Mouse (Mus musculus): ENCODE data around the gene Eml4. TPM values are rescaled to one million over a fixed set of nuclear protein-coding genes. Genes with fewer than 3 reads are reported as not detected.

Gene Eml4
- polyA plus RNA-seq (2012; rRNA removed) = 11.6 and 12.3 TPM in 2 replicates

DNA sequence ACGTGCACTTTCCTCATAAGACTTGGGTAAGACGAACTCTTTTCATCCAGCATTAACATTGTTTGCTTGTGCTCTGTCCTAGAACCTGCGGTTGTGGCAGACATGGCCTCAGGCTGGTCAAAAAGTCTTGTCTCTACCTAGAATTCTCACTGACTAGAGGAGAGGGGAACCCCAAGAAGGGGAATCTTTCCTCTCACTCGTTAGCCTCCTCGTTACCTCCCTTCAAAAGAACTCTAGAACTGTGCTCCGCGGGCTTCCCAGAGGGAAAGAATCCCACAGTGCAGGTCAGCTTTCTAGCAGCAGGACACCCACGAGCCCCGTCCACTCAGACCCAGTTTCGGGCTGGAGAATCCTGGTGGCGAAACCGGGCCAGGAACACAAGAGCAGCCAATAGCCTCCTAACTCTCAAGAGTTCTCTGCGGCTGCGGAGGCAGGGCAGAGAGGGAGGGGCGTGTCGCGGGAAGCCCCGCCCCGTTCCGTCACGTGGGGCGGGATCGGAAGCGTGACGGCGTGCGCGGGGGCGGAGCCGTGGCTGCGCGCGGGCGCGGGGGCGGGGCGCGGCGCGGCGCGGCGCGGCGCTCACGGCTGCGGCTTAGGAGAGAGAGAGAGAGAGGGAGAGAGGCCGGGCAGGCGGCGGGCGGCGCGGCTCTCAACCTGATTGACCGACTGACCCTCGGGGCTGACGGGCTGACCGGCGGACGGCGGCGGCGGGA lies at the start of gene Eml4:
Gene Eml4 (plus strand): TSS at position 553 of the 713 bp plus-strand sequence.
- TF ChIP-seq POLR2A (IDR thresholded peaks at IDR 0.05; ENCODE audit: control insufficient read depth, low read depth, low read length) = peak; percentile 85
- peak; percentile 20; the same call in 1 of the 2 replicates for TF ChIP-seq CTCF (IDR thresholded peaks at IDR 0.05; ENCODE audit: control insufficient read depth, insufficient read depth, insufficient replicate concordance, low read depth, low read length)
- H3K27me3 ChIP-seq (ENCODE audit: control insufficient read depth, insufficient read depth, low read length) = no peaks in the 10 kb centered on the region
- no peaks in the 10 kb centered on the region for H3K36me3 ChIP-seq (ENCODE audit: control insufficient read depth, insufficient read depth, low read length)
- H3K4me3 ChIP-seq (ENCODE audit: control insufficient read depth, low read depth, low read length) = peak within 1 kb of the TSS; percentile 91
- peak within 1 kb of the TSS; percentile 86 for H3K27ac ChIP-seq (ENCODE audit: control insufficient read depth, insufficient read depth, low read depth, low read length)
- H3K4me1 ChIP-seq (ENCODE audit: control insufficient read depth, insufficient read depth, low read length) = no peaks in the 10 kb centered on the region; the same call in 1 of the 2 replicates

DNA sequence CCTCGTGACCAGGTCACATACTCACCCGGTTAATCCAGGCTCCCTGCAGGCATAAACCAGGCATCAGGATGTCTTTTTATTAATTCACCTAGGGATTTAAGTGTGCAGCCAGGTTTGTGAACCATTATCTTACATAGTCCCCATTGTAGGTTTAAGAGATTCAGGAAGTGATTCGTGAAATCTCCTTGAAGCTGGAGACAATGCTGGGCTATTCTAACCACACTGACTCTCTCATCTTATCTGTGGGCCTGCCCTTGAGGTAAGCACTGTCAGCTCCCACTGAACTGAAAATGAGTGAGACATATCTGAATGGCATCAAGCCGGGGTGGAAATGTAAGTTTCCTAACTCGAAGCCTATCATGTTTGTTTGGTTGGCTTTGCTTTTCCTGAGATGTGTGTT lies 49.3 kb upstream of the Eml4 start:
- Histone ChIP-seq H3K27me3 (ENCODE audit: control insufficient read depth, insufficient read depth, low read length) (no peaks in the 10 kb centered on the region), H3K36me3 (ENCODE audit: control insufficient read depth, insufficient read depth, low read length) (no peaks in the 10 kb centered on the region), H3K27ac (ENCODE audit: control insufficient read depth, insufficient read depth, low read depth, low read length) (no peak overlapping the region), H3K4me3 (ENCODE audit: control insufficient read depth, low read depth, low read length) (no peak overlapping the region), H3K4me1 (ENCODE audit: control insufficient read depth, insufficient read depth, low read length) (no peaks in the 10 kb centered on the region)
- no peak for TF ChIP-seq CTCF (IDR thresholded peaks at IDR 0.05; ENCODE audit: control insufficient read depth, insufficient read depth, insufficient replicate concordance, low read depth, low read length)
- no peak for TF ChIP-seq POLR2A (IDR thresholded peaks at IDR 0.05; ENCODE audit: control insufficient read depth, low read depth, low read length)

DNA sequence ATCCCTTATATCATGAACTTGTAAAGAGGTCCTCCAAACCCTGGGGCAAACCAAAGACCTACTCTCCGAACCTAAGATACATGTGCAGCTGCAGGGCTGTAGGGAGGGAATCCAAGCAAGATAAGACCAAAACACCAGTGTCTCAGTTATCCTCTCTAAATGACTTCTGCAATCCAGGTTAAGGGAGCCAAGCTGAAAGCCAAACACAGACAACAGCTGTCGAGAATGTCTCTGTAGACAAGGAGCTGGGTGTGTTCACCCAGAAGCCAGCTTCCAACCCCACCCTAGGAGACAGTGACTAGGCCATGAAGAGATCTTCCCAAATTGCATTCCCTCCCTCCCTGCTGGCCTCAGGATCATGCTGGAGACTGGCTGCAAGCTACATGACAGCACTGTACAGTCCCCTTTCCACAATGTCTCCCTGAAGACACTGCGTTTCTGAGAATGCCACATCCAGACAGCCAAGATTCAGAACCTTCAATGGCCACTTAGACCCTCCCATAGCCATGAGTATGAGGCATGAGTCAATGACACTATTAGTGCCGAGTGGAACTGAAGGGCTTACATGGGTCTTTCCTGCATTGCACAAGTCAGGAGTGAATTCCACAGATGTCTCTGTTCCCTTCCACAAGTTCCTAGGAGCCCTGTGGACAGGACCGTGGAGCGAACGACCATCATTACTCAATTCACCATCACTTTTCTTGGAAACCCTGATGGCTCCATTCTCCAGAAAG lies 46.5 kb upstream of the Eml4 start:
- no peak overlapping the region for H3K4me3 ChIP-seq (ENCODE audit: control insufficient read depth, low read depth, low read length)
- TF ChIP-seq POLR2A (IDR thresholded peaks at IDR 0.05; ENCODE audit: control insufficient read depth, low read depth, low read length) (no peak), CTCF (IDR thresholded peaks at IDR 0.05; ENCODE audit: control insufficient read depth, insufficient read depth, insufficient replicate concordance, low read depth, low read length) (no peak)
- H3K27me3 ChIP-seq (ENCODE audit: control insufficient read depth, insufficient read depth, low read length) = no peaks in the 10 kb centered on the region
- H3K4me1 ChIP-seq (ENCODE audit: control insufficient read depth, insufficient read depth, low read length) = no peaks in the 10 kb centered on the region
- H3K36me3 ChIP-seq (ENCODE audit: control insufficient read depth, insufficient read depth, low read length) = no peaks in the 10 kb centered on the region
- no peak overlapping the region for H3K27ac ChIP-seq (ENCODE audit: control insufficient read depth, insufficient read depth, low read depth, low read length)

DNA sequence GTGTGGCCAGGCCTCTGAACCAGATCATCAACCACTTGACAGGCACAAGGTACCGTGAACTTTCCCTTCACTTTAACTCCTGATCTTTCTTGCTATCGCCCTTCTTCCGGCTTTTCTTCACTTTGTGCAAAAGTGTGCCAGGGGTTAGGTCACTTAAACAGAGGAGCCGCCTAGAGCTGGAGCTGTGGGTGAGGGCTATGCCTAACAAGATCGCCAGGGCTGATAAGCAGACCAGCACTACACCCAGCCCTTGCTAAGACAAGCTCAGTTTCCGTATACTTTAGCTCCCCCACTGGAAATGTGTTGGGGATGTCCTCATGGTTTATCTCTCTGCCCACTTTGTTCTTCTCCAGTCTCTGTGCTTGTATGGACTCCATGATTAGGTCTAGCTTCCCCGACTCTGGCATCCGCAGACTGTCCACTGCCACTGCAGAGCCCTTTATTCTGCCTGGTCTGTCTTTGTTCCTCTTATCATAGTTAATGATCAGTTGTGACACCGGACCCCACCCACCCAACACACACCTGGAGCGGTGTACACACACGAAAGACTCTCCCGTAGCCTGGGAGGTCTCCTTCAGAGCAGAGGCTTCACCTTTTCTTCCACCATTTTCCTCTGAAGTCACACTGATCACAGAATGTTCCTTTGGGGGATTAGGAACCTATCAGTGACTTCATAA lies 43.6 kb upstream of the Eml4 start:
- H3K4me3 ChIP-seq (ENCODE audit: control insufficient read depth, low read depth, low read length) = no peak overlapping the region
- no peaks in the 10 kb centered on the region for H3K4me1 ChIP-seq (ENCODE audit: control insufficient read depth, insufficient read depth, low read length)
- TF ChIP-seq POLR2A (IDR thresholded peaks at IDR 0.05; ENCODE audit: control insufficient read depth, low read depth, low read length) = no peak
- no peak for TF ChIP-seq CTCF (IDR thresholded peaks at IDR 0.05; ENCODE audit: control insufficient read depth, insufficient read depth, insufficient replicate concordance, low read depth, low read length)
- H3K27me3 ChIP-seq (ENCODE audit: control insufficient read depth, insufficient read depth, low read length) = no peaks in the 10 kb centered on the region
- H3K36me3 ChIP-seq (ENCODE audit: control insufficient read depth, insufficient read depth, low read length) = no peaks in the 10 kb centered on the region
- H3K27ac ChIP-seq (ENCODE audit: control insufficient read depth, insufficient read depth, low read depth, low read length) = no peak overlapping the region

DNA sequence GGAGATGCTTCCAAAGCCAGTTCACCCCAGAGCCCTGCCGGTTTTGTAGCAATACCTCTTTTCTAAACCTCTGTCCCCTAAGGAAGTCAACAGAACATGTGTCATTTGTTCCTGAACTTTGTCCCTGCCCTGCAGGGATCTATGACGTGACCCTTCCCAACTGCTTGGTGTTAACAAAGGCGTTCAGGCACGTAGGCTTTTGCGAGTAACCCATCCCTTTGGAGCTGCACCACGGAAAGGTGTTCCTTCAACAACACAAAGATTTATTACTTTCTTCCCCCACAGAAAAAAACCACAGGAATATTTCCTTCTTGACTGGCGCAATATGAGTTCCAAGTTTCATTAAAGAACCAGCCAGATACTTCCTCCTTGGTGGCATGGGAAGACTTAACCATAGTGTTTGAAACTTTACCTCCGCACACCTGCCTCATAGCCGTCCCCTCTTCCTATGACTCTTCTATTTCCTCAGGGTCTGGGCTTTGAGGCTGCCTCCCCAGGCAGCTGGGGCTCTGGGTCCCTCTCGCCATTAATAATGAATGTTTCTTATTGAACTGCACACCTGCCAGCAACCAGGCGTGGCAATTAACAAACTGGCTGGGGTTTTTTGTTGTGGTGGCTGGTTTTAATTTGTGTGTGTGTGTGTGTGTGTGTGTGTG lies 43.0 kb upstream of the Eml4 start:
- H3K4me3 ChIP-seq (ENCODE audit: control insufficient read depth, low read depth, low read length) = no peak overlapping the region
- H3K27ac ChIP-seq (ENCODE audit: control insufficient read depth, insufficient read depth, low read depth, low read length) = no peak overlapping the region
- no peaks in the 10 kb centered on the region for H3K27me3 ChIP-seq (ENCODE audit: control insufficient read depth, insufficient read depth, low read length)
- peaks cover 5% of the 10 kb centered on the region; the same call in 1 of the 2 replicates for H3K4me1 ChIP-seq (ENCODE audit: control insufficient read depth, insufficient read depth, low read length)
- TF ChIP-seq POLR2A (IDR thresholded peaks at IDR 0.05; ENCODE audit: control insufficient read depth, low read depth, low read length) (no peak), CTCF (IDR thresholded peaks at IDR 0.05; ENCODE audit: control insufficient read depth, insufficient read depth, insufficient replicate concordance, low read depth, low read length) (no peak)
- no peaks in the 10 kb centered on the region for H3K36me3 ChIP-seq (ENCODE audit: control insufficient read depth, insufficient read depth, low read length)

DNA sequence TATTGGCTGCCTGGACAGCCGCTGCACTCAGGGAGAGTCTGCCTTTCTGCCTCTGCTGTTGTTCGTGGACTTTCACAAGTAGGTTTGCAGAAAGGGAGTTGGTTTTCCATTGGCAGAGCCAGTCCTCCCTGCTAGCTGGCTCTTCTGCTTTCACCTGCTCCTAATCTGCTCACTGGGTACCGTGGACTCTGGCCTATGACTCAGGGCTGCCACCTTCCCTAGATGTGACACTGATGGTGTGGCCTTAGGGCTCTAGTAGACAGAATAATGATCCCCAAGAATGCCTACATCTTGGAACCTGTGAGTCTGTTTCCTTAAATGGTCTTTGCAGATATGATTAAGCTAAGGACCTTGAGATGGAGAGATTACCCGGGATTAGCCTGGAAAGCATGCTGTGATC lies 42.3 kb upstream of the Eml4 start:
- Histone ChIP-seq H3K27me3 (ENCODE audit: control insufficient read depth, insufficient read depth, low read length) (no peaks in the 10 kb centered on the region), H3K4me3 (ENCODE audit: control insufficient read depth, low read depth, low read length) (no peak overlapping the region), H3K4me1 (ENCODE audit: control insufficient read depth, insufficient read depth, low read length) (peaks cover 5% of the 10 kb centered on the region; the same call in 1 of the 2 replicates), H3K27ac (ENCODE audit: control insufficient read depth, insufficient read depth, low read depth, low read length) (no peak overlapping the region), H3K36me3 (ENCODE audit: control insufficient read depth, insufficient read depth, low read length) (no peaks in the 10 kb centered on the region)
- no peak for TF ChIP-seq CTCF (IDR thresholded peaks at IDR 0.05; ENCODE audit: control insufficient read depth, insufficient read depth, insufficient replicate concordance, low read depth, low read length)
- TF ChIP-seq POLR2A (IDR thresholded peaks at IDR 0.05; ENCODE audit: control insufficient read depth, low read depth, low read length) = no peak

Measured in testis, adult 2 months (tissue).